Mouse (Mus musculus) midbrain, embryonic 11.5 days (tissue): ENCODE measurements at regions not wholly inside any gene's neighbourhood (a gene's known extent, or its start where the extent isn't known, plus 50 kb on each side); places are given as distances from the start of the nearest gene placed in this dataset.

Experiments
- ATAC-seq: fragments of 200-750 bp; cut with Nextera tagmentation; 2 replicates; pipeline ENCODE4 v1.8.0; 2017; ENCODE audit warnings: moderate TSS enrichment, moderate library complexity; ENCODE audit not compliant: low FRiP score
- DNase-seq: peaks from one replicate; pipeline ENCODE4 v3.0.0; 2015; ENCODE audit warnings: low spot score; ENCODE audit errors: missing footprints
- H3K27ac ChIP-seq: fragments of 300-500 bp; sonication (generic); 2 replicates; pipeline ENCODE4 v1.5.1; 2014; ENCODE audit warnings: low read depth, low read length
- H3K27me3 ChIP-seq: fragments of 300-500 bp; sonication (generic); 2 replicates; pipeline ENCODE4 v1.6.1; 2014; ENCODE audit warnings: mild to moderate bottlenecking, low read length, moderate library complexity, mixed read lengths; ENCODE audit not compliant: control insufficient read depth, insufficient read depth
- H3K36me3 ChIP-seq: fragments of 300-500 bp; sonication (generic); 2 replicates; pipeline ENCODE4 v1.6.1; 2014; ENCODE audit warnings: mild to moderate bottlenecking, low read length, moderate library complexity, mixed read lengths; ENCODE audit not compliant: control insufficient read depth, insufficient read depth
- H3K4me1 ChIP-seq: fragments of 300-500 bp; sonication (generic); 2 replicates; pipeline ENCODE4 v1.6.1; 2014; ENCODE audit warnings: low read length; ENCODE audit not compliant: control insufficient read depth, insufficient read depth
- H3K4me2 ChIP-seq: fragments of 300-500 bp; sonication (generic); 2 replicates; pipeline ENCODE4 v1.6.1; 2014; ENCODE audit warnings: mild to moderate bottlenecking, moderate library complexity
- H3K4me3 ChIP-seq: fragments of 300-500 bp; sonication (generic); 2 replicates; pipeline ENCODE4 v1.5.1; 2014; ENCODE audit warnings: low read depth, low read length
- H3K9ac ChIP-seq: fragments of 300-500 bp; sonication (generic); 2 replicates; pipeline ENCODE4 v1.6.1; 2014; ENCODE audit warnings: low read length
- H3K9me3 ChIP-seq: fragments of 300-500 bp; sonication (generic); 2 replicates; pipeline ENCODE4 v1.6.1; 2016; ENCODE audit warnings: low read length; ENCODE audit not compliant: control insufficient read depth
- WGBS: fragments of 180-500 bp; shearing (Covaris S2); extraction: QIAGEN DNeasy Blood & Tissue Kit; methylation state at CpG from one replicate; pipeline ENCODE4 v1.1.7; 2014; 5-methylcytosine and 5-hydroxymethylcytosine counted together

GRCm38 (mm10) chr10:48066986-48067385, 1721.6 kb downstream of the Grik2 start:
- H3K27me3 ChIP-seq = no peaks in the 10 kb centered on the region
- H3K36me3 ChIP-seq = no peaks in the 10 kb centered on the region
- 89% methylated on average over 1 of the region's 1 CpGs for WGBS
- H3K9ac ChIP-seq = no peak overlapping the region
- no peaks in the 10 kb centered on the region for H3K9me3 ChIP-seq
- no peaks in the 10 kb centered on the region for H3K4me1 ChIP-seq
- no peak overlapping the region for H3K27ac ChIP-seq
- no peak overlapping the region for H3K4me2 ChIP-seq
- H3K4me3 ChIP-seq = no peak overlapping the region
- ATAC-seq = no peak
- DNase-seq = no peak

GRCm38 (mm10) chr10:48027296-48027695, 1761.3 kb downstream of the Grik2 start:
- Histone ChIP-seq H3K4me3 (no peak overlapping the region), H3K4me1 (no peaks in the 10 kb centered on the region), H3K4me2 (no peak overlapping the region), H3K9me3 (no peaks in the 10 kb centered on the region), H3K27me3 (no peaks in the 10 kb centered on the region), H3K9ac (no peak overlapping the region), H3K36me3 (no peaks in the 10 kb centered on the region), H3K27ac (no peak overlapping the region)
- ATAC-seq = no peak
- WGBS = 89% methylated on average over 1 of the region's 1 CpGs
- DNase-seq = peak; percentile 53

DNA sequence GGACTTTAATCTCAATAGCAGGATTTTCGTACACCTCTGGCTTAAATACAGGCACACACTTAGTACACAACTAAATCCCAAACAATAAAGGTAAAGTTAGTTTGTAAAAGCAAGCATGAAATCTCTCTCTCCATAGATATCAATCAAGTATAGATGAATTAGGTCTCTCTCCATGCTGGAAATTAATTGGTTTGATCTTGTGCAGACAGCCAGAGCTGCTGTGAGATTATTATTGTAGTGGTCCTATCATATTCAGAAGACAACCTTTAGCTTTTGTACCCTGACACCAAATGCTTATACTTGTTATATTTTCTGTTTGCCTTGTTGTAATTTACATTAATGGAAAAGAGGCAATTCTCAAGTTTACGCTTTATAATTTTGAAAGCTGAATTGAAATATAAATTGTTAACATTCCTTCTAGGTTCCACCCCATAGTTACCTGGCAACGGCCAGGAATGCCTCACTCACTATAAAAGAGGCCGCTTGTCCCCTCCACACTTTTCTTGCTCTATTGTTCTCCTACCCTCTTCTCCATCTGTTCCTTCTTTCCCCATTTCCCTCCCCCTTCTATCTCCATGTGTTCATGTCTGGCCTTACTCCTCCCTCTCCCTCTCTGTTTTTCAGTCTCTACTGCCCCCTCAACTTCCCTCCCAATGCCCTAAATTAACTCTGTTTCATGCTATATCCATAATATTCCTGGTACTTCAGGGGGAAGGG, 1797.1 kb downstream of the Grik2 start:
- H3K27me3 ChIP-seq = no peaks in the 10 kb centered on the region
- H3K4me2 ChIP-seq = no peak overlapping the region
- no peak overlapping the region for H3K4me3 ChIP-seq
- H3K9me3 ChIP-seq = no peaks in the 10 kb centered on the region
- no peak overlapping the region for H3K9ac ChIP-seq
- DNase-seq (no peak), ATAC-seq (peak; percentile 87)
- H3K4me1 ChIP-seq = peaks cover 3% of the 10 kb centered on the region; the same call in 1 of the 2 replicates
- no peaks in the 10 kb centered on the region for H3K36me3 ChIP-seq
- H3K27ac ChIP-seq = no peak overlapping the region
- 36% methylated on average over 4 of the region's 4 CpGs for WGBS

DNA sequence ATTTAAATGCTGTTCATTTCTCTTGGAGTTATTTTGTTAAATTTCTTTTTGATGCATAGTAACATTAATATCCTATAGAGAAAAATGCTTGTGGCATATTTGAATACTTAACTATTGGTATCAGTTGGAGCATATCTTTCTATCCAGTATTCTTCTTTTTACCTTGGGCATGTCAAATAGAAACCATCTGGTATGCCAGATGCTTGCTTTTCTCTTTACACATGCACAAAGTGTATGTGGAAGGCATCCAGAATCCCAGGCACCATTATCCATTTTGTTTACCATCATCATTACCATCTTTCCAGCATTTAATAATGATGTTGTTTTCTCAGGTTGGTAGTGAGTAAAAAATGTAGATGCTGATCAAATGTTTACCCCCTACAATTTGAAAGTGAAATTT, 1809.5 kb downstream of the Grik2 start:
- no peaks in the 10 kb centered on the region for H3K36me3 ChIP-seq
- DNase-seq = no peak
- H3K4me3 ChIP-seq = no peak overlapping the region
- no peak for ATAC-seq
- no peaks in the 10 kb centered on the region for H3K4me1 ChIP-seq
- no peaks in the 10 kb centered on the region for H3K27me3 ChIP-seq
- H3K9me3 ChIP-seq = no peaks in the 10 kb centered on the region
- H3K4me2 ChIP-seq = no peak overlapping the region
- no peak overlapping the region for H3K9ac ChIP-seq
- no peak overlapping the region for H3K27ac ChIP-seq
